Mouse (Mus musculus): ENCODE results near the gene Fpgs. TPM values are rescaled to one million over a fixed set of nuclear protein-coding genes. Genes with fewer than 3 reads are reported as not detected.

The Fpgs gene
- total RNA-seq, 2 experiments from 2014 or later: 9.4 to 10.5 TPM

- no peak overlapping the region for H3K27ac ChIP-seq
- no peak for DNase-seq (ENCODE audit: extremely low spot score in 1 of 2, low spot score in 2 of 2)
- TF ChIP-seq CTCF (IDR thresholded peaks at IDR 0.05): no peak
- intact Hi-C loops (cut with DNase I): no loop called here
- no peak overlapping the region for H3K4me3 ChIP-seq
Observed at GRCm38 (mm10) chr2:32710425-32710824, 6.5 kb upstream of the Fpgs start.

- no peak for TF ChIP-seq CTCF (IDR thresholded peaks at IDR 0.05)
- DNase-seq (ENCODE audit: extremely low spot score in 1 of 2, low spot score in 2 of 2): no peak
- no peak overlapping the region for H3K27ac ChIP-seq
- no peak overlapping the region for H3K4me3 ChIP-seq
- intact Hi-C loops (cut with DNase I): no loop called here
Observed at GRCm38 (mm10) chr2:32709521-32710137, 5.7 kb upstream of the Fpgs start.

- intact Hi-C loops (cut with DNase I): no loop called here
- TF ChIP-seq CTCF (IDR thresholded peaks at IDR 0.05): peak; percentile 93
- peak in 1 of 2 experiments; percentile 47 for DNase-seq (ENCODE audit: extremely low spot score in 1 of 2, low spot score in 2 of 2)
- Histone ChIP-seq H3K4me3 (no peak overlapping the region), H3K27ac (no peak overlapping the region)
Observed at GRCm38 (mm10) chr2:32708643-32709042, 4.7 kb upstream of the Fpgs start.

GRCm38 (mm10) chr2:32706971-32707370, 3.0 kb upstream of the Fpgs start:
- Histone ChIP-seq H3K27ac (no peak overlapping the region), H3K4me3 (no peak overlapping the region)
- no peak for TF ChIP-seq CTCF (IDR thresholded peaks at IDR 0.05)
- no peak for DNase-seq (ENCODE audit: extremely low spot score in 1 of 2, low spot score in 2 of 2)
- intact Hi-C loops (cut with DNase I): no loop called here

GRCm38 (mm10) chr2:32705018-32705417, 1.1 kb upstream of the Fpgs start:
- Histone ChIP-seq H3K4me3 (no peak overlapping the region), H3K27ac (no peak overlapping the region)
- TF ChIP-seq CTCF (IDR thresholded peaks at IDR 0.05): no peak
- no peak for DNase-seq (ENCODE audit: extremely low spot score in 1 of 2, low spot score in 2 of 2)
- intact Hi-C loops (cut with DNase I): no loop called here

GRCm38 (mm10) chr2:32703046-32703445, 899 bp downstream of the Fpgs start:
- DNase-seq (ENCODE audit: extremely low spot score in 1 of 2, low spot score in 2 of 2): no peak
- TF ChIP-seq CTCF (IDR thresholded peaks at IDR 0.05): no peak
- Histone ChIP-seq H3K4me3 (no peak overlapping the region), H3K27ac (no peak overlapping the region)
- intact Hi-C loops (cut with DNase I): no loop called here

GRCm38 (mm10) chr2:32700966-32701743, 2.8 kb downstream of the Fpgs start:
- no peak overlapping the region for H3K4me3 ChIP-seq
- intact Hi-C loops (cut with DNase I): no loop called here
- no peak for DNase-seq (ENCODE audit: extremely low spot score in 1 of 2, low spot score in 2 of 2)
- TF ChIP-seq CTCF (IDR thresholded peaks at IDR 0.05): no peak
- H3K27ac ChIP-seq: no peak overlapping the region

- DNase-seq (ENCODE audit: extremely low spot score in 1 of 2, low spot score in 2 of 2): no peak
- no peak for TF ChIP-seq CTCF (IDR thresholded peaks at IDR 0.05)
- H3K27ac ChIP-seq: no peak overlapping the region
- intact Hi-C loops (cut with DNase I): no loop called here
- H3K4me3 ChIP-seq: no peak overlapping the region
Observed at GRCm38 (mm10) chr2:32699680-32700079, 4.3 kb downstream of the Fpgs start.

- Histone ChIP-seq H3K27ac (peak overlapping the region; percentile 93), H3K4me3 (peak overlapping the region; percentile 69)
- no peak for DNase-seq (ENCODE audit: extremely low spot score in 1 of 2, low spot score in 2 of 2)
- TF ChIP-seq CTCF (IDR thresholded peaks at IDR 0.05): no peak
- intact Hi-C loops (cut with DNase I): loop anchor here (5.0 kb wide), 1 partner anchor 112 kb away; no protein-coding TSS in a partner anchor
Observed at GRCm38 (mm10) chr2:32694691-32695090, 9.3 kb downstream of the Fpgs start.

GRCm38 (mm10) chr2:32693823-32694411, 10.0 kb downstream of the Fpgs start:
- intact Hi-C loops (cut with DNase I): loop anchor here (5.0 kb wide), 1 partner anchor 112 kb away; no protein-coding TSS in a partner anchor
- DNase-seq (ENCODE audit: extremely low spot score in 1 of 2, low spot score in 2 of 2): peak; percentile 92 to 96
- peak overlapping the region; percentile 69 for H3K4me3 ChIP-seq
- peak; percentile 88 for TF ChIP-seq CTCF (IDR thresholded peaks at IDR 0.05)
- peak overlapping the region; percentile 93 for H3K27ac ChIP-seq

GRCm38 (mm10) chr2:32693282-32693681, 10.7 kb downstream of the Fpgs start:
- Histone ChIP-seq H3K27ac (no peak overlapping the region; the same call in 1 of the 2 replicates), H3K4me3 (peak overlapping the region; percentile 69)
- no peak for DNase-seq (ENCODE audit: extremely low spot score in 1 of 2, low spot score in 2 of 2)
- TF ChIP-seq CTCF (IDR thresholded peaks at IDR 0.05): no peak
- intact Hi-C loops (cut with DNase I): loop anchor here (5.0 kb wide), 1 partner anchor 111 kb away; no protein-coding TSS in a partner anchor

- no peak for DNase-seq (ENCODE audit: extremely low spot score in 1 of 2, low spot score in 2 of 2)
- intact Hi-C loops (cut with DNase I): loop anchor here (5.0 kb wide), 1 partner anchor 110 kb away; no protein-coding TSS in a partner anchor
- no peak overlapping the region for H3K4me3 ChIP-seq
- no peak for TF ChIP-seq CTCF (IDR thresholded peaks at IDR 0.05)
- H3K27ac ChIP-seq: no peak overlapping the region
Observed at GRCm38 (mm10) chr2:32692496-32692895, 11.4 kb downstream of the Fpgs start.

All from left cerebral cortex, adult 2 months (tissue).